Mouse (Mus musculus) forebrain, embryonic 12.5 days (tissue): ENCODE measurements around the gene Gm29133. TPM values are rescaled to one million over a fixed set of nuclear protein-coding genes. Genes with fewer than 3 reads are reported as not detected.

Source experiments
- ATAC-seq: fragments of 200-750 bp; cut with Nextera tagmentation; 2 replicates; pipeline ENCODE4 v1.8.0; 2017; ENCODE audit warnings: moderate TSS enrichment; ENCODE audit not compliant: low FRiP score
- H3K27ac ChIP-seq: fragments of 300-500 bp; sonication (generic); 2 replicates; pipeline ENCODE4 v1.5.1; 2016; ENCODE audit warnings: mild to moderate bottlenecking
- H3K27me3 ChIP-seq: fragments of 300-500 bp; sonication (generic); 2 replicates; pipeline ENCODE4 v1.6.1; 2016; ENCODE audit warnings: mild to moderate bottlenecking
- H3K36me3 ChIP-seq: fragments of 300-500 bp; sonication (generic); replicated peaks from 2 replicates; pipeline ENCODE4 v1.6.1; 2016; ENCODE audit warnings: mild to moderate bottlenecking
- H3K4me1 ChIP-seq: fragments of 300-500 bp; sonication (generic); 2 replicates; pipeline ENCODE4 v1.6.1; 2016
- H3K4me2 ChIP-seq: fragments of 300-500 bp; sonication (generic); 2 replicates; pipeline ENCODE4 v1.6.1; 2016; ENCODE audit warnings: mild to moderate bottlenecking, moderate library complexity
- H3K4me3 ChIP-seq: fragments of 300-500 bp; sonication (generic); replicated peaks from 2 replicates; pipeline ENCODE4 v1.5.1; 2016; ENCODE audit warnings: mild to moderate bottlenecking
- H3K9ac ChIP-seq: fragments of 300-500 bp; sonication (generic); 2 replicates; pipeline ENCODE4 v1.6.1; 2016; ENCODE audit warnings: mild to moderate bottlenecking
- H3K9me3 ChIP-seq: fragments of 300-500 bp; sonication (generic); 2 replicates; pipeline ENCODE4 v1.6.1; 2016
- WGBS: fragments of 180-500 bp; shearing (Covaris S2); methylation state at CpG from one replicate; pipeline ENCODE4 v1.1.7; 2016; 5-methylcytosine and 5-hydroxymethylcytosine counted together
- polyA plus RNA-seq: library from polyadenylated mRNA; unstranded; fragments of >200 nt; fragmentation: Nextera tagmentation; extraction: Ambion mirVana; gene quantifications from 2 replicates; pipeline ENCODE4 v1.2.1, GENCODE M21; 2016

The Gm29133 gene
- polyA plus RNA-seq, 1 experiment from 2014 or later = not detected

- Histone ChIP-seq H3K27me3 (no peaks in the 10 kb centered on the region), H3K27ac (no peak overlapping the region), H3K9me3 (no peaks in the 10 kb centered on the region), H3K4me1 (no peaks in the 10 kb centered on the region), H3K9ac (no peak overlapping the region), H3K36me3 (no peaks in the 10 kb centered on the region), H3K4me2 (no peak overlapping the region), H3K4me3 (no peak overlapping the region)
- 91% methylated on average over 1 of the region's 1 CpGs for WGBS
- ATAC-seq = no peak
These were observed 76.5 kb downstream of the Gm29133 start for GRCm38 (mm10) chr3:75824458-75824857.

DNA sequence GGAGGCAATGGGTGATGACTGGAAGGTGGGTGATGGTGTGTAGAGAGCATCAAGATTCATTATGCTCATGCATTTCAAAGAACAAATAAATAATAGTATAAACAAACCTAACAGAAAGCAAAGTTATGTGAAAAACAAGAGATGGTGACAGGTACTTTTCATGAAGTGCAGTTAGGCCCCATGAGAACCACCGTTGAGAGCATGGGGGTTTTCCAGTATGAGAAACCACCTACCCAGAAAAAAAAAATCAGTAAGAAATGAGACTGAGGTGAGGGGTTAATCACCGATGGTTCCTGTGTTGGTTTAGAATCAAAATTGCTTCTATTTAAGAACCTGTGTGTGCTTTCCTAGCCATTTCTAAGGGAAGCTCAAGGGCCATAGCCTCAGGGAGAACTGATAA lies 86.8 kb downstream of the Gm29133 start:
- no peak for ATAC-seq

GRCm38 (mm10) chr3:75835286-75835967 lies 87.4 kb downstream of the Gm29133 start:
- ATAC-seq = no peak

More for the DNA sequence above, 86.8 kb downstream of the Gm29133 start:
- H3K4me2 ChIP-seq = no peak overlapping the region
- H3K27me3 ChIP-seq = no peaks in the 10 kb centered on the region
- 93% methylated on average over 2 of the region's 2 CpGs for WGBS
- H3K36me3 ChIP-seq = no peaks in the 10 kb centered on the region
- H3K9me3 ChIP-seq = no peaks in the 10 kb centered on the region
- H3K4me1 ChIP-seq = no peaks in the 10 kb centered on the region
- H3K4me3 ChIP-seq = no peak overlapping the region
- H3K9ac ChIP-seq = no peak overlapping the region
- no peak overlapping the region for H3K27ac ChIP-seq

More at GRCm38 (mm10) chr3:75835286-75835967, 87.4 kb downstream of the Gm29133 start:
- no peaks in the 10 kb centered on the region for H3K9me3 ChIP-seq
- 92% methylated on average over 5 of the region's 5 CpGs for WGBS
- H3K27ac ChIP-seq = no peak overlapping the region
- no peak overlapping the region for H3K4me3 ChIP-seq
- no peaks in the 10 kb centered on the region for H3K4me1 ChIP-seq
- H3K9ac ChIP-seq = no peak overlapping the region
- H3K27me3 ChIP-seq = no peaks in the 10 kb centered on the region
- H3K36me3 ChIP-seq = no peaks in the 10 kb centered on the region
- H3K4me2 ChIP-seq = no peak overlapping the region

Other genes starting within 250 kb of the Gm29133 start
- 90.6 and 97.5 TPM in 2 replicates for gene Pdcd10, start 191.3 kb upstream of the Gm29133 start, polyA plus RNA-seq
- 33.8 and 34.7 TPM in 2 replicates for gene Serpini1, start 190.7 kb upstream of the Gm29133 start, polyA plus RNA-seq
- 57.6 and 60.1 TPM in 2 replicates for gene Golim4, start 208.8 kb downstream of the Gm29133 start, polyA plus RNA-seq